Mouse (Mus musculus) monocyte, adult 59 days (primary cell): ENCODE measurements around the gene Ldhd. TPM values are rescaled to one million over a fixed set of nuclear protein-coding genes. Genes with fewer than 3 reads are reported as not detected.

Experiments used
- total RNA-seq, 2 experiments: library from RNA; stranded (reverse); gene quantifications; one replicate each; pipeline ENCODE4 v1.2.4; 2023

The Ldhd gene
- under 1 TPM; 0.68 to 0.85 TPM for total RNA-seq

GRCm38 (mm10) chr8:111630105-111630521 lies at the start of gene Ldhd:
Gene Ldhd (minus strand): TSS chr8:111630374.

GRCm38 (mm10) chr8:111643264-111644141 lies 13.3 kb upstream of the Ldhd start, which contains the start of gene Zfp1:
Gene Zfp1 (plus strand): TSS chr8:111643401.

Other genes with a start within 250 kb of the Ldhd start
- not detected for gene Fa2h, start 236.6 kb downstream of the Ldhd start, total RNA-seq
- 1 to 10 TPM; 6.1 to 6.7 TPM for gene Wdr59, start 108.3 kb downstream of the Ldhd start, total RNA-seq
- gene Znrf1, start 94.3 kb downstream of the Ldhd start, total RNA-seq = 10 to 100 TPM; 78.7 to 97.0 TPM
- gene Zfp1, start 13.0 kb upstream of the Ldhd start, total RNA-seq = 1 to 10 TPM; 5.1 to 7.9 TPM
- gene Ctrb1, start 60.6 kb upstream of the Ldhd start, total RNA-seq = 1 to 10 TPM in 1 of 2 experiments, under 1 TPM in 1; 0.58 to 1.7 TPM
- under 1 TPM; 0.24 to 0.27 TPM for gene Bcar1, start 113.4 kb upstream of the Ldhd start, total RNA-seq
- 10 to 100 TPM; 37.8 to 40.4 TPM for gene Cfdp1, start 223.9 kb upstream of the Ldhd start, total RNA-seq
- gene Tmem170, start 246.4 kb upstream of the Ldhd start, total RNA-seq = 1 to 10 TPM; 1.1 TPM